Mouse (Mus musculus): ENCODE measurements around the gene Tex35. TPM values are rescaled to one million over a fixed set of nuclear protein-coding genes. Genes with fewer than 3 reads are reported as not detected.

Gene Tex35
- polyA plus RNA-seq, 1 experiment from 2014 or later, result not detected

Other genes starting within 250 kb of the Tex35 start
- gene Ralgps2, start 169.1 kb downstream of the Tex35 start, polyA plus RNA-seq (2015; fragmentation: Nextera tagmentation; extraction: Ambion mirVana), result 70.1 and 83.0 TPM in 2 replicates

Measured in lung, embryonic 15.5 days (tissue).